Mouse (Mus musculus): ENCODE measurements at regions not wholly inside any gene's neighbourhood (a gene's known extent, or its start where the extent isn't known, plus 50 kb on each side); places are given as distances from the start of the nearest gene placed in this dataset.

- no peak for DNase-seq (ENCODE audit: low spot score in 2 of 2)
Measured at GRCm38 (mm10) chr6:140927616-140928015, 198.5 kb downstream of the Gm11077 start.

- no peak for DNase-seq (ENCODE audit: low spot score in 2 of 2)
Measured at GRCm38 (mm10) chr6:140934286-140934685, 205.2 kb downstream of the Gm11077 start.

GRCm38 (mm10) chr6:140938025-140938424 is 208.9 kb downstream of the Gm11077 start:
- no peak for DNase-seq (ENCODE audit: low spot score in 2 of 2)

- DNase-seq (ENCODE audit: low spot score in 2 of 2): no peak
Measured at GRCm38 (mm10) chr6:140946720-140947119, 217.6 kb downstream of the Gm11077 start.

GRCm38 (mm10) chr6:140950483-140950882 is 221.4 kb downstream of the Gm11077 start:
- DNase-seq (ENCODE audit: low spot score in 2 of 2): no peak

GRCm38 (mm10) chr6:140953256-140953655 is 224.2 kb downstream of the Gm11077 start:
- no peak for DNase-seq (ENCODE audit: low spot score in 2 of 2)

GRCm38 (mm10) chr6:140953721-140954120 is 224.6 kb downstream of the Gm11077 start:
- no peak for DNase-seq (ENCODE audit: low spot score in 2 of 2)

- DNase-seq (ENCODE audit: low spot score in 2 of 2): peak in 1 of 2 experiments; percentile 18
Measured at GRCm38 (mm10) chr6:140955751-140956521, 226.9 kb downstream of the Gm11077 start.

- no peak for DNase-seq (ENCODE audit: low spot score in 2 of 2)
Measured at GRCm38 (mm10) chr6:140956522-140956863, 227.4 kb downstream of the Gm11077 start.

- no peak for DNase-seq (ENCODE audit: low spot score in 2 of 2)
Measured at GRCm38 (mm10) chr6:140961987-140962386, 232.9 kb downstream of the Gm11077 start.

GRCm38 (mm10) chr6:140962563-140962962 is 233.5 kb downstream of the Gm11077 start:
- DNase-seq (ENCODE audit: low spot score in 2 of 2): no peak

- DNase-seq (ENCODE audit: low spot score in 2 of 2): no peak
Measured at GRCm38 (mm10) chr6:140973732-140974131, 244.6 kb downstream of the Gm11077 start.

- DNase-seq (ENCODE audit: low spot score in 2 of 2): no peak
Measured at GRCm38 (mm10) chr6:140976989-140977388, 247.9 kb downstream of the Gm11077 start.

- no peak for DNase-seq (ENCODE audit: low spot score in 2 of 2)
Measured at GRCm38 (mm10) chr6:140983610-140984009, 254.5 kb downstream of the Gm11077 start.

GRCm38 (mm10) chr6:140984249-140984648 is 255.2 kb downstream of the Gm11077 start:
- no peak for DNase-seq (ENCODE audit: low spot score in 2 of 2)

- peak in 1 of 2 experiments; percentile 15 for DNase-seq (ENCODE audit: low spot score in 2 of 2)
Measured at GRCm38 (mm10) chr6:140993643-140994580, 255.2 kb upstream of the Pde3a start.

- peak in 1 of 2 experiments; percentile 22 for DNase-seq (ENCODE audit: low spot score in 2 of 2)
Measured at GRCm38 (mm10) chr6:140995340-140996135, 253.5 kb upstream of the Pde3a start.

- DNase-seq (ENCODE audit: low spot score in 2 of 2): no peak
Measured at GRCm38 (mm10) chr6:140998069-140998468, 251.0 kb upstream of the Pde3a start.

GRCm38 (mm10) chr6:141000552-141000951 is 248.5 kb upstream of the Pde3a start:
- DNase-seq (ENCODE audit: low spot score in 2 of 2): no peak

- DNase-seq (ENCODE audit: low spot score in 2 of 2): no peak
Measured at GRCm38 (mm10) chr6:141001306-141001705, 247.8 kb upstream of the Pde3a start.

- DNase-seq (ENCODE audit: low spot score in 2 of 2): no peak
Measured at GRCm38 (mm10) chr6:141015055-141015681, 233.9 kb upstream of the Pde3a start.

Data from layer of hippocampus, postnatal 10 days (tissue).